Mouse (Mus musculus) kidney, adult 18-20 months (tissue): ENCODE data around the gene Fam168b.

Source experiments
- DNase-seq: peaks from one replicate; pipeline ENCODE4 v3.0.0; 2021

Gene Fam168b

GRCm38 (mm10) chr1:34842887-34843618 lies at the start of gene Fam168b:
Gene Fam168b (minus strand): TSS chr1:34843065.
- DNase-seq = peak; percentile 91

GRCm38 (mm10) chr1:34892466-34892865 lies 49.6 kb upstream of the Fam168b start:
- no peak for DNase-seq

GRCm38 (mm10) chr1:34891559-34892289 lies 48.9 kb upstream of the Fam168b start:
- peak; percentile 18 for DNase-seq

- no peak for DNase-seq
These were observed 40.9 kb upstream of the Fam168b start for GRCm38 (mm10) chr1:34883776-34884175.

GRCm38 (mm10) chr1:34879611-34880010 lies 36.7 kb upstream of the Fam168b start:
- no peak for DNase-seq

GRCm38 (mm10) chr1:34873551-34873950 lies 30.7 kb upstream of the Fam168b start:
- DNase-seq = no peak

GRCm38 (mm10) chr1:34871170-34871569 lies 28.3 kb upstream of the Fam168b start:
- DNase-seq = no peak

- DNase-seq = no peak
These were observed 26.4 kb upstream of the Fam168b start for GRCm38 (mm10) chr1:34869231-34869630.

- DNase-seq = no peak
These were observed 25.5 kb upstream of the Fam168b start for GRCm38 (mm10) chr1:34868391-34868790.

- no peak for DNase-seq
These were observed 24.7 kb upstream of the Fam168b start for GRCm38 (mm10) chr1:34867574-34867955.

GRCm38 (mm10) chr1:34866815-34867573 lies 24.1 kb upstream of the Fam168b start:
- peak; percentile 93 for DNase-seq

GRCm38 (mm10) chr1:34865866-34866265 lies 23.0 kb upstream of the Fam168b start:
- no peak for DNase-seq

- DNase-seq = no peak
These were observed 21.4 kb upstream of the Fam168b start for GRCm38 (mm10) chr1:34864243-34864642.

GRCm38 (mm10) chr1:34863323-34863722 lies 20.5 kb upstream of the Fam168b start:
- DNase-seq = no peak

GRCm38 (mm10) chr1:34862877-34863276 lies 20.0 kb upstream of the Fam168b start:
- DNase-seq = peak; percentile 49

- DNase-seq = no peak
These were observed 17.3 kb upstream of the Fam168b start for GRCm38 (mm10) chr1:34860205-34860604.

GRCm38 (mm10) chr1:34859761-34860160 lies 16.9 kb upstream of the Fam168b start:
- DNase-seq = no peak

- DNase-seq = peak; percentile 57
These were observed 15.8 kb upstream of the Fam168b start for GRCm38 (mm10) chr1:34858671-34859070.

- no peak for DNase-seq
These were observed 12.3 kb upstream of the Fam168b start for GRCm38 (mm10) chr1:34855056-34855739.

- DNase-seq = no peak
These were observed 10.9 kb upstream of the Fam168b start for GRCm38 (mm10) chr1:34853786-34854185.

GRCm38 (mm10) chr1:34852116-34852878 lies 9.4 kb upstream of the Fam168b start:
- no peak for DNase-seq

GRCm38 (mm10) chr1:34851562-34851961 lies 8.7 kb upstream of the Fam168b start:
- peak; percentile 42 for DNase-seq
